Mouse (Mus musculus) layer of hippocampus, postnatal 36 days (tissue): ENCODE measurements at regions not wholly inside any gene's neighbourhood (a gene's known extent, or its start where the extent isn't known, plus 50 kb on each side); places are given as distances from the start of the nearest gene placed in this dataset.

Experiments
- DNase-seq, 2 experiments: peaks; one replicate each; pipeline ENCODE4 v3.0.0; 2022

DNA sequence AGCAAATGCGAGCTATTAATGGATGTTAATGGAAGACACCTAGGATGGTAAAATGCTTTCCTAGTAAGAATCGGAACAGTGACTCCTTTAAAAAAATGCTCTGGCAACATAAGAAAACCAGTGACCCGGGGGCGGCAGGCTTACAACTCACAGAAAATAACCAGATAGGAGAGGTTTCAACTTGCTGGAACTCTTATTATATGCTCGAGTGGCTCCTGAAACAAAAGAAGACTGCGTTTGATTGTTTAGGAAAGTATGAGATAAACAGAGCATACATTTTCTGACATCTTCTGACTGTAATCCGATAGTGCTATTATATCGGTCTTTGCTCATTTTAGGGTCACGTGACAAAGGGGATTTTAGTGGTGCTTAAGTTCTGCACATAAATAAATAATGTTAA is 152.8 kb upstream of the Pkn2 start:
- no peak for DNase-seq

DNA sequence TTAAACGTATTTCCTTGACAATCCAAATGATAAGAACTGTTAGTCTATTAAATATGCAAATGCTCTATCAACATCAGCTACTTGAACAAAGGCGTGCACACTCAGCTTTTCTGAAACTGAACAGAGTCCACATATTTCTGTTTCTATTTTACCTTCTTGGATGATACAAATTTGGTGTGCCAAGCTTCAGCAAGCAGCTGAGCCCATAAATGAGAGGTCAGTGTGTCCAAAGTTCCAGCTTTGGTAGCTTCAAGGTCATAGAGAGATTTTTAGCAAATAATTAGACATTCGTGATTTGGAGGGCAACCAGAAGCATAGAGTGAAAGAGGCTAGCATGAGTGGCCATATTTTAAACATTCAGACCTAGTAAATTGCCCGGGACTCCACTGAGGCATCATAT is 140.7 kb upstream of the Pkn2 start:
- no peak for DNase-seq

DNA sequence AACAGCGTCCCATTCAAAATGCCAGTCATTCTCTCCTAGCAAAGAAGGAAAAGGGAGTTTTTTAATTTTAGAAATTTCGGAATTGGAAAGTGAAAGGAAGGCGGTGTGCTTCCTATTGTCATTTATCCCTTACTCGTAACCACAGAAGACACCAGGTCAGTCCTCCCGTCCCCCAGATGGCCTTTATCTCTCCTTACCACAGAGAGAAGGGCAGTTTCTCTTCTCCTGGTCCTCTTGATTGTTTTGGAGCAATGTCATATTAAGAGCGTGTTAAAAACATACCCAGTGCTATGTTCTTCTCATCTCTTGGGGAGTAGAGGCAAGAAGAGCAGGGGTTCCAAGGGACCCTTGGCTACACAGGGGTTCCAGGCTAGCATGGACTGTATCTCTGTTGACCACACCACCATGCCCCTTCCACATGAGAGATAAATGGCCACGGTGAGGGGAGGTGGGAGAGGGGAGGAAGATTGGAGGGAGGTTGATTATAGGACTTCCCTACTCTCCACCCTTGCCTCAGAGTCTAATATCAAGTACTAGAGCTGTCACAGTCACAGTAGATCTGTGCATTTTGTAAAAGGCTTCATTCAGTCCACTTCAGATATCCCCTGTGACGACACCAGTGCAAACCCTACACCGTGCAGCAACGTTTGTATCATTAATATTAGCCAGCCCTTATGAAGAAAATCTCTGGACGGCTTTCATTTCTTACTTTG is 139.5 kb upstream of the Pkn2 start:
- no peak for DNase-seq

DNA sequence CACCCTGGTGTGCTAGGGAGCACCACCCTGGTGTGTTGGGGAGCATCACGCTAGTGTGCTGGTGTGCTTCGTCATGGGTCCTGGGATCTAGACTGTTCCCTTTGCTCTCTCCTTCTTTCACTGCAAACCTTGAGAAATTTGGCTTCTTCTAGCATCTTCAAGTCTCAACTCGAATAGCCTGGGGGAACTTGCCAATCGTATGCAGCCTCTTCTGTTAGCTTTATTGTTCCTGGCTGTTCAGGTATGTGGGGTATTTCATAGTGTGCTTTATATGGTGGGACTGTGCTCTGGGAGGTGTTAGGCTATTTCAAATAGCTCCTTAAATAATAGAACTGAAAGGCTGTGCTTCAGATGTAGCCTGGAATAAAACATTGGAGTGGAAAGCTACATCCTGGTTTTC is 135.7 kb upstream of the Pkn2 start:
- no peak for DNase-seq

DNA sequence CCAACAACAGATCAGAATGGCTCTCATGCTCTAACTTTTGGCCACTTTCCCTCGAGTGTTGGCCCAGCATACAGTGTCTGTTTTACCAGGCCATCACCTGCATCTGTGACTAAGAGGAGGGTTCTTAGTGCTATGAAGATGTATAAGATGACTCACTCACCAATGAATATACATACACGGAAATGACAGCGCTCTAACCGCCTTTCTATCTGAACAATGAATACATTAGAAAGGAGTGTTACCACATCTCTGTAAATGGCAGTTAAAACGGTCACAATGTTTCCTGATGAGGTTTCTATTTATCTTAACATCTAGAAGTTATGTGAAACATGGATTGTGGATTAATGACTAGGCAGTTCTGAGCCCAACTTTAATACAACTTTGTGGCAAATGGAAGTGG is 135.0 kb upstream of the Pkn2 start:
- DNase-seq, result no peak

DNA sequence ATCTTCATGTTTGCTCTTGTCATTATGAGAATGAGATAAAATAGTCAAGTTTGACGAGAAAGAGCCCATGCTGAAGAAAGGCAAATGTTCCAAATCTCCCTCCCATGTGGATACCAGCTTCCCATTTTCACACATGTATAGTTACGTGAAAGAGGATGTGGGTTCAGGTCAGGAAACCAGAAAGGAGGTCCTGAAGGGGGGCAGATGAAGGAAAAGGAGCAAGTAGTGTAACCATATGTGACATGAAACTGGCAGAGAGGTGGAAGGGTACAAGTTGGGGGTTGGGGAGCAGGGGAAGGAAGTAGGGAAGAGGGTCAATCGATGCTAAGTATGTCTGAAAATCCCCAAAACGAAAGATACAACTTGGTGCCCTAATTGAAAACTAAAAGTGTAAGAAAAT is 132.6 kb upstream of the Pkn2 start:
- DNase-seq, result no peak

DNA sequence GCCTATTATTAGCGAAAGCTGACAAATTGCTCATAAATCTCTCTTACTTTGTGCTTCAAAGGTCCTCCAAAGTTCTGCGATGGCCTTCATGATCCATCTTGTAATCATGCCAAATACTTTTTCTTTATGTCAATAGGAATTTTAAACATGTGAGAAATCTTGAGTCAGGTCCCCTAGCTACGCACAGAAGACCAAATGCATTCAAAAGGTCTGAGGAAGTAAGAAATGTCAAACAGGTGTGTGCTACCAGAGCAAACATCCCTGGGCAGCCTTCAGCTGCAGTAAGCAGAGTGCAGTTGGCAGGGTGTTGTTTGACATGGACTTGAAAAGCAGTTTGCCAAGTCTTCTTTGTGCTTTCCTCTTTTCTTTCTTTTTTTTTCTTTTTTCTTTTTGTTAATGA is 125.2 kb upstream of the Pkn2 start:
- DNase-seq, result no peak

DNA sequence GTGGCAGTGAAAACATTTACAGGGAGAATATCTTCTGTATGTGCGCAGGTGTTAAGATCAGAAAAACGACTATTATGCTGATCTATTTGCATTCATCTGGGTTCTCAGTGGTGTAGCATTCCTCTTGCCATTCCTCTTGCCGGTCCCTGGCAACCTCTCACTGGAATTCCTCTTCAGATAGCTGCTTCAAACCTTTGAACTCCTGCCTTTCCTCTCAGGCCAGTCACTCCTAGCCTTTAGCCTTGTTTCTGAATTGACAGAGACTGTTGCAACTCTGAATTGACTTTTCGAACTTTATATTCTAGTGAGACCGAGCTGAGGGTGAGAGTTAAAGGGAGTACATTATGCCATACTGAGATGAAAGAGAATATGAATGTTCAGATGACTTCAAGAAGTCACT is 120.1 kb upstream of the Pkn2 start:
- DNase-seq, result no peak

DNA sequence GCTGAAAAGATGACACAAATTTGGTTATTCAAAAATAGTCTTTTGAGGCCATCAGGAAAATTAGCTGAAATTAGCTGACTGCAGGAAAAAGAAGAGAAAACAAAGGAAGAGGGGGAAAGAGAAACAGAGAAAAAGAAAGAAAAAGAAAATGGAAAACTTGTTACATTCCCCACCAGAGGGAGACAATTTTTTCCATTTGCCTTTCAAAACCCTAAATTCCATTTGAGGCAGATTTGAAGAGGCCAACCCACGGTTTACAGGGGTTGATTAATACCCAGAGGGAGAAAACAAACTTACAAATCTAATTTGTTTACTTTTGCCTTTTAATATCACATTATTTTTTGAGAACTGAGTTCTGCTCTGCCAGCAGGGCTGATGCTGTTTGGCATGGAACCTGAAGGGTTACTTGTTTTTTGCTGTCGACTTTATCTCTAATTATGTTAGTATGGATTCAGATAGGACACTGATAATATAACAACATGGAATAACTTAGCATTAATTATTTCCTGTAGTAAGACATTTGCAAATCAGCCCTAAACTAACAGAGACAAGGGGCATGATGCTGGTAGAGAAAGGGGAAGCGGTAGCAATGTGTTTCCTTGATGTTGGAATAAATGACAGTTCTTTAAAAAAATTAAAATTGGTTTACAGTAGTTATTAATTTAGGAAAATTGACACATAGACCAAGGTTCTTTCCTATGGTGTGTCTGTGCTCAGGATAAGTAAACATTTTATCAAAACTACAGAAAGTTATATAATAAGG is 114.4 kb upstream of the Pkn2 start:
- no peak for DNase-seq

DNA sequence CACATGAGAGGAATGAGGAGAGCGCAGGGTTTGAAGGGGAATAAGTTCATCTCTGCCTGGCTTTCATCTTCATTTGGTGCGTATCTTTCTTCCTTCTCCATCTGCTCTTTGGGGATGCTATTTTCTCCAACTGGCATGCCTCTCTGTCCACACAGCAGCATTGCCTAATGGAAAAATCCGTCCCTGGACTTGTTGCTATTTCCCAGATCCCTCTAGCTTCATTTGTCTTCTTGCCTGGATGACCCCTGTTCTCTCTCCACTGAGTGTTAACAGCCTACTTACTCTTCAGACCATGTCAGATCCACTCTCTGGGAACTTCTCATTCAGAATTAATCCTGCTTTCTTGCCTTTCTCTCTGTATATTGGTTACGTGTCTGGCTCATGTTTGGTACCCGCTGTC is 102.7 kb upstream of the Pkn2 start:
- no peak for DNase-seq

DNA sequence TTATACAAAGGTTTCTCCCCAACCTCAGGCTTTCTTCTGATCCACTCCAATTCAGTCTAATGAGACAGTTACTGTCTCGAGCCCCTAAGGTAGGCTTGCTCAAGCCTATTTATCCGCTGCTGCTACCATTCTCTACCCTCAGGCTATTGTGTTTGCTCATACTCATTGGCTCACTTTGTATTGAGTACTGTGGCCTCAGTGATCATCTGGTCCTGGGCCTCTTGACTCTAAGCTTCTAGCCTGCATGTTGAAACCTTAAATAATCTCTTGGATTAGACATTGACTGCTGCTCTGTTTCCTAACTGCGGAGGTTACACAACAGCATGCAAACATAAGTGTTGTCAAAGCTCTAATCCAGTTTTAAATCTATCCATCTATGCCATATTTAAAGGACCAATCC is 99.4 kb upstream of the Pkn2 start:
- DNase-seq, result no peak

DNA sequence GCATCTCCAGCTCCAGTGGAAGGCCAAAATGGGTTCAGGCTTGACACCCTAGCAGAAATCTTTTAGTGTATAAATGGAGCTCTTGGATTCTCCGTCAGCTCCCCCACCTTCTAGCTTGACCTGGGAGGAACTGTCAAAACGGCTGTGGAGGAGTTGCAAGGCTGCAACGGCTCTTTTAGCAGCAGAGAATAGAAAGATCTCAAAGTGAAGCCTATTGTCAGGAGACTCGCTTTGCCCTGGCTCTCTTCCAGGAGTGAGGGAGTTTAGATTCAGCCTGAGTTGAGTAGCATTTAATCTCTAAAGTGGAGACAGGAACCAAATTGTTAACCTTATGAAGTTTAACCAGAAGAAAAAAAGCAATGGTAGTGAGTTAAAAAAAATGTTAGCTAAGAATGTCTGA is 97.4 kb upstream of the Pkn2 start:
- no peak for DNase-seq

DNA sequence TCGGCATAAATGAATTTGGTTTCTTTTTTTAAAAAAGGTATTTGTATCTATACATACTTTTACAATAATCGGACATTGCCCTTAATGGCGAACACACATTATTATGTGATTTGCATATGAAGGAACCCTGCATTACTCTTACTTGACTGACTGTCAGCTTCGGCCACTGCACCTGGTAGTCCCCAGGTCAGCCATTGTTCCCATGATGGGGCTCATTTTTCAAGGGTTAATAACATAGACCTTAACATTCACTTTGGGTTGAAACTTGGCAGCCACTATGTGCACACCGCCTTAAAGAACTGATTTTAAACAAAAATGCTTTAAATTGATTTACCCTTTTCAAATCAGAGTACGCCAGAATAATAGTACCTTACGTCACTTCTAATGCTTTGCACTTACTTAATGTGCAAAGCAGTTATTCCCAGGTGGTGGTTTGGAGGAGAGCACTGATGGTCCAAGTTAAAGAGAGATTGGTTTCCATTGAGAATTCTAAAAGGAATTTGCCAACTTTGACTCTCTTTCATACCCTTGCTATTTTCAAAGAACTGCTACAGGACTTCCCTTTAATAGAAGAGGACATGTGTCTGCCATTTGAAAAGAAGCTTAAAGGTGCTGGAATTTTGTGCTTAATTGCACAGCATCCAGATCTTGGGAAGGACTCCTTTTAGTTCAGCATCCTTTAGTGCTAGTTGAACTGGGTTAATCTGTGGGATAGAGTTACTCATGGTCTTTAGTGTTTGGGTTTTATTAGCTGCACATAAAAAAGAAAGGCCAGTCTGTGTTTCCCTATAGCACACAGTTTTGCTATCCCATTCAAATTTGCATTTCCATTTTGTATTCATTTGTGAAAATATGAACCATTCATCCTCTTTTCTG is 95.0 kb upstream of the Pkn2 start:
- DNase-seq, result no peak

DNA sequence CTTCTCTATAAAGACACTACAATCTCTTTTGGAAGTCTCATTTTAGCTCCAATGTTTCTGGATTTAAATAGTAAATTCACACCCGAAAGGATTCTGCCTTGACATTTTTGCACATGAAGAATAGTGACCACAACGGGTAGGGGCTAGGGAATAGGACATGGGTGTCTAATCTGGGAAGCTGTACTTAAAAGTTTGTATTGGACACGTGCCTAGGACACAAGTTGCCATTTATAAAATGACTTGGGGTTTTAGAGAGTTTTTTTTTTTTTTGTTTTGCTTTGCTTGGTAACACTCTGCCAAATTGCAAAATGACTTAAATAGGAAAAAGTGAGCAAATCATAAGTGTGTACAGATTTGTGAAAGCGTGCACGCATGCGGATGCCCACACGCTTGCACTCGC is 93.8 kb upstream of the Pkn2 start:
- no peak for DNase-seq

DNA sequence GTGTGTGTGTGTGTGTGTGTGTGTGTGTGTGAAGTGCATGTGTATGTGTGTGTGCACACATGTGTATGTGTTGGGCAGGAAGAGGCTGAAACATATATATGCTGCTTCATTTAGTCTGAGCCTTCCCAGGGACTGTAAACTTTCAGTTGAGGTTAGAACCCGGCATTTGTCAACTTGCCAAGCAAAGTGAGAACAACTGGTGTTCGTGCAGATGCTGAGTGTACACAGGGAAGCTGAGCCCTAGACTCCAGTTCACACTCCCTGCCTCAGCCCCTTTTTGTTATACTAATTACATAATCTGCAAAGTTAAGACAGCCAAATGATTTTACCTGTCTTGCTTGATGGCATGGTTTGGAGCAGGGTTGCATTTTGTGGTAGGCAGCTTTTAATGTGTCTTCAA is 87.7 kb upstream of the Pkn2 start:
- no peak for DNase-seq

DNA sequence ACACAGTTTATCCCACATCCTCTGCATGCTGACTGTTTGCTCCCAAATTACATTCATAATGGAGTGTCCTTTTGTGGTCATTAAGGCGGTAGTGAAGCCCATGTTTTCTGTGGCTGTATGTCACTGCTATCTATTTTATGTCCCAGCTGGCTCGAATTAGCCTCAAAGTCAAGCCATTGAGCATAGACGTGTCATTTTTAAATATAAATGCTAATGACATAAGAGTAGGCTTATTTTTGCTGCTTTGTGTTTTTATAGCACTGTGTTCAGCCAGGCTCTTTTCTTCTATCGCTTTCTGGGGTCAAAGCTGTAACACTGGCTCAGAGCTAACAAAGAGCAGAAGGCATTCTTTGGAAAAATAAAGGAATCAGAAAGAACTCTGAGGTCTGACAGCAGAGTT is 83.8 kb upstream of the Pkn2 start:
- DNase-seq, result no peak

DNA sequence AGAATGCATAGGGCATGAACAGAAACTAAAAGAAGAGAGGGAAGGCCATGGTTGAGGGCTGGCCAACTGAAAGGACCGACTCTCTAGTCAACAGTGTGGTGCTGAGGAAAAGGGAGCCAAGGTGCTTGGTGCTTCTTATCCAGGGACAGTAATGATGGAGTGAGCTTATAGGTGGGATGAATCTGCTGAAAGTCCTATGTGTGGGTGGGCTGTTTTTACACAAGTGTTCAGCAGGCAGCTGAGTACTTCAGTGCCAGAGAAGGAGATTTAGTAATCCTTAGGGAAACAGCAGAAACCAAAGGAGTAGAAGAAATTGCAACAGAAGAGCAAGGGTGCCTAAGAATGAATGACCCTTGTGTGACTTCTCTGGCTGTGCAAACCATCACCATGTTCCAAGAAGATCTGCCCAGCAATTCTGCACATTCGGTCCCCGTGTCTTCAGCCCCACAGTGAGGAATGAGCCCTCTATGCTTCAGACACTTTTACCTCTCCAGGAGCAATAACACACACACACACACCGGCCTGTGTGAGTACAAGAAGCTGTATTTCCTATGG is 82.1 kb upstream of the Pkn2 start:
- DNase-seq, result no peak

DNA sequence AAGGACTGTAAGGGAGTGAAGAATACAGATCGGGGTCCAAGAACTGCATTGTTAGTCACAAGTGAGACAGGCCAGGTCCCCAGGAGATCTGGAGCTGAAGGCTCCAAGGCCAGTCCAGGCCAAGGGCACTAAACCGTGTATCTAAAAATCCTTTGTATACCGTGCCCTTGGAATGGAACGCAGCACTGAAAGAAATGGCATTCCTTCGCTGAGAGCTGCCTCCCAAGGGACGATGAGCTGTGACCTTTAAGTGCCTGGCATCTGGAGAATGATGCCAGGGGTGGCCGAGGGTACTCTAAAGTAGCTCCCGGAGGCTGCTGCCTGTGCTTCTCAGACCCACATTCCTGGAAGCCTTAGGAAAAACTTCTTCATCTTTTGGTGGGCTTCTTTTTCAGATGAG is 76.0 kb upstream of the Pkn2 start:
- DNase-seq, result no peak

DNA sequence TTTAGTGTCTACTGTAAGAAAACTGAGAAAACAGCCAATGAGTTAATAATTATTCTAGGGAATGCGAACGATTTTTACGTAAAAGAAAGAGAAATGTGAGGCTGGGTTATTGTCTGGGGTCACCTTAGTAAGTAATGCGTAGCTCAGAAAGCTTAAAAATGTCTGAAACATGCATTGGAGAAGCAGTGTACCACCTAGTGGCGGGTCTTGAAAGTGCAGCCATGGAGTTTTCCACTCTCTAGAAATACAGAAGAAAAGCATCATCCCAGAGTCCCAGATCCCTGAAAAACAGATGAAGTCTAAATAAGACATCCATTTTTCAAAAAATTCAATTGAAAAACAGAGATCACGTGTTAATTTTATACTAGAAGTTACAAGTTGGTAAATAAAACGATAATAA is 67.0 kb upstream of the Pkn2 start:
- DNase-seq, result peak; percentile 18 to 32

DNA sequence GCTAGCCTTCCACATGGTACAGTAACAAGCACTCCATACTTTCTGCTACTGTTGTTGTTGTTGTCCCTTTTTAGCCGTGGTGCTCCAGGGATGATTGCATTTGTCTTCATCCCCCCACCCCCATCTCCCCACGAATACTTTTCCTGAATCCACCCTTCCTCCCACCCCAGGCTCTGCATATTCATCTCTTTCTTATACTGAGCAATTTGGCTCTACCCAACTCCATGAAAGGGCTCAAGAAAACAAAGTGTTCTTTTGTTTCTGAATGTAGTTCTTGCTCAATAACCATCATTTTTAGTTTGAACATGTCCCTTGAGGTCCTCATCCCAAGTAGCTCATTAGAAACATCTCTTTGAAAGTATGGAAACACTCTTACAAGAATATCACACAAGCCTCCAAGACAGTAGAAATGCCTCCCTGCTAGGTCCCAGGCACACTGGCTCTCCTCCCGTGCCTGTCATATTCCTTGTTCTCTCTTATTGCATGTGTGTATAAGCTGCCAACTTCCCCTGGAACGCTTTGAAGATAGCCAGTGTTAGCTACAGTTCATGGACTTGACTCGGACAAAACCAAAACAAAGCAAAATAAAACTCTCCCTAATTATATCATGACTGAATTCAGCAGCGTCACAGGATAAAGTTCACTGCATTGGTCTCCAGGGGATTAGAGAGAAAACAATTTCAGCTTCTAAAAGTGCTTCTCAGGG is 59.7 kb upstream of the Pkn2 start:
- DNase-seq, result no peak

DNA sequence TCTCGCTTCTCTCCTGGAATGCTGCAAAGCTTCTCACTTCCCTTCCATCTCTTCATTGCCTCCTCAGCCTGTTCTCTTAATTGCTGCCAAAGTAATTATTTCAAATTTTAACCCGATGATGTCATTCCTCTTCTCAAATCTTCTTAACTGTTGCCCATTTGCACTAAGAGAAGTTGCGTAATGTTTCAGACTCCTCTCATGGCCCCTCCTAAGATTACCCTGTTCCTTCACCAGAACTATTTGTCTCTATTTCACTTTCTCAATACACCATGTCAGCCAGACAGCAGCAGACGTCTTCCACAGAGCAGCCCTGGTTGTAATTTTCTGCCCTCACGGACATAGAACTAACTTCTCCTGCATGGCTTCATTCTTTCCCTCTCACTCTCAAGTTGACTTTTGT is 59.1 kb upstream of the Pkn2 start:
- DNase-seq, result no peak

DNA sequence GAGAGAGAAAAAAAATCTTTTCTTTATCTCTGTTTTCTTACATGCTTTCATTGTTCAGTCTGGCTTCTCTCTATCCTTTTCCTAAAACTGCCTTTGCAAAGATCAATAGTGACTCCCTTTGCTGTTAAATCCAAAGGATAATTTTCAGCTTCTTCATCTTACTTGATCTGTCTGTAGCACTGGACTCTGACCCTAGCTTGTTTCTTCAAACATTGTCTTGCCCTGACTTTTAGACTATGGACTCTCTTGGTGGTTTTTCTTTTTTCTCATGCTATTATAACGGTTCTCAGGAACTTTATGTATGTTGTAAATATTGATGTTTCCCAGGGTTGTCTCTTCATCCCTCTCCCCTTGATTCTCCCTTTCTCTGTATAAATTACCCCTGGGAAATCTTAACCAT is 58.0 kb upstream of the Pkn2 start:
- no peak for DNase-seq

DNA sequence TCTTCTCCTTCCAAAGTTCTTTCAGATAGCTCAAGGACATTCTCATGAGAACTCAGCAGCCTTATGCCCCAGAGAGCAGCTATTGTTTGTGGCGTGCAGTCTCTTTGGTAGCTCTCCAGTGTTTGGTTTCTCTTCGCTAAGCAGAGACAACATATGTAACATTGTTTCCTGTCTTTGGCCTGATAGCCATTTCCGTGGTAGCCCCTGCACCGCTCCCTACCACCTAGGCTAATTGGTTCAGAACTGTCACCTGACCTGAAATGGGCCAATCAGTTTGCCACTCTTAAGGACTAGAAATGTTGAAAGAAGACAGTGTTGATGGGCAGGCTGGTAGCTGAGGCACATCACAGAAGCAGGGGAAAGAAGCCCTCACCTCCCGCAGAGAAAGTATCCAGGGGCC is 54.1 kb upstream of the Pkn2 start:
- DNase-seq, result no peak
